Mouse (Mus musculus) bone marrow, adult 2 months (tissue): ENCODE results near the gene Fgf16.

Source experiments
- CTCF ChIP-seq: fragments of 200-500 bp; IDR thresholded peaks from 2 replicates; pipeline ENCODE4 v1.5.1; 2011; ENCODE audit warnings: low read length, control low read depth; ENCODE audit not compliant: control insufficient read depth, insufficient read depth
- POLR2A ChIP-seq: fragments of 200-500 bp; IDR thresholded peaks from 2 replicates; pipeline ENCODE4 v1.6.1; 2011; ENCODE audit warnings: low read depth, mild to moderate bottlenecking, control low read depth, low read length, borderline replicate concordance; ENCODE audit not compliant: control insufficient read depth

- TF ChIP-seq CTCF (no peak), POLR2A (no peak)
These were observed at the start of gene Fgf16 for GRCm38 (mm10) chrX:105764162-105765004.
